Mouse (Mus musculus) CH12.LX (cell line): Measurements from ENCODE around the gene Cyb561. TPM values are rescaled to one million over a fixed set of nuclear protein-coding genes. Genes with fewer than 3 reads are reported as not detected.

Experiments
- DNase-seq: peaks from one replicate; pipeline ENCODE4 v3.0.0-alpha.2; 2013; ENCODE audit errors: extremely low read depth
- H3K27ac ChIP-seq: 2 replicates; pipeline ENCODE4 v1.5.1; 2012; ENCODE audit warnings: low read depth, mild to moderate bottlenecking, control low read depth, moderate library complexity; ENCODE audit not compliant: insufficient read depth
- H3K27me3 ChIP-seq: replicated peaks from 2 replicates; pipeline ENCODE3; 2012; ENCODE audit warnings: inconsistent platforms
- H3K36me3 ChIP-seq, 2 experiments: replicated peaks in 1 of 2; 2 replicates each; pipeline versions ENCODE3 to v1.6.1; 2012; ENCODE audit warnings: inconsistent platforms in 1 of 2, low read length in 1 of 2, mild to moderate bottlenecking in 1 of 2, mixed read lengths in 1 of 2, moderate library complexity in 1 of 2; ENCODE audit not compliant: control insufficient read depth in 1 of 2, insufficient read depth in 1 of 2
- H3K4me1 ChIP-seq, 2 experiments: 2 replicates each; pipeline ENCODE4 v1.6.1; 2012; ENCODE audit warnings: inconsistent platforms in 1 of 2, moderate library complexity in 1 of 2; ENCODE audit not compliant: insufficient read depth in 2 of 2, control insufficient read depth in 1 of 2
- H3K4me2 ChIP-seq: 2 replicates; pipeline ENCODE4 v1.6.1; 2012; ENCODE audit warnings: low read depth, mild to moderate bottlenecking, control low read depth; ENCODE audit not compliant: poor library complexity, insufficient read depth, severe bottlenecking
- H3K4me3 ChIP-seq, 3 experiments: fragments of 150-350 bp in 1 of 3; sonication (generic) in 1 of 3; replicated peaks in 1 of 3; 2 replicates each; pipeline versions ENCODE3 to v1.5.1; 2011 to 2012; ENCODE audit warnings: low read depth in 2 of 3, low read length in 2 of 3, mild to moderate bottlenecking in 2 of 3, moderate library complexity in 2 of 3, control low read depth in 1 of 3, improper control_type of control experiment in 1 of 3, inconsistent platforms in 1 of 3, mixed read lengths in 1 of 3; ENCODE audit not compliant: poor library complexity in 1 of 3
- H3K79me2 ChIP-seq: replicated peaks from 2 replicates; pipeline ENCODE4 v1.6.1; 2012; ENCODE audit warnings: mild to moderate bottlenecking, moderate library complexity; ENCODE audit not compliant: control insufficient read depth, poor library complexity, insufficient read depth, severe bottlenecking; ENCODE audit errors: extremely low read depth
- H3K9ac ChIP-seq: 2 replicates; pipeline ENCODE4 v1.6.1; 2012; ENCODE audit warnings: low read depth, mild to moderate bottlenecking, control low read depth, moderate library complexity; ENCODE audit not compliant: insufficient read depth
- H3K9me3 ChIP-seq: replicated peaks from 2 replicates; pipeline ENCODE3; 2012; ENCODE audit warnings: low read length, inconsistent platforms, mixed read lengths
- CHD2 ChIP-seq: IDR thresholded peaks from 2 replicates; pipeline ENCODE4 v1.6.1; 2011; ENCODE audit warnings: low read length, improper control_type of control experiment
- CTCF ChIP-seq, 2 experiments: IDR thresholded peaks in 1 of 2; conservative IDR thresholded peaks in 1 of 2; 2 replicates each; pipeline ENCODE4 v1.5.1; 2011 to 2012; ENCODE audit warnings: low read depth in 2 of 2, low read length in 2 of 2, improper control_type of control experiment in 1 of 2, inconsistent platforms in 1 of 2, mild to moderate bottlenecking in 1 of 2, moderate library complexity in 1 of 2
- ELF1 ChIP-seq: IDR thresholded peaks from 2 replicates; pipeline ENCODE4 v1.6.1; 2014; ENCODE audit warnings: low read depth, mild to moderate bottlenecking, inconsistent platforms, low read length, improper control_type of control experiment
- EP300 ChIP-seq: IDR thresholded peaks from 2 replicates; pipeline ENCODE4 v1.6.1; 2011; ENCODE audit warnings: low read length, improper control_type of control experiment
- HCFC1 ChIP-seq: IDR thresholded peaks from 2 replicates; pipeline ENCODE4 v1.6.1; 2012; ENCODE audit warnings: low read depth, mild to moderate bottlenecking, inconsistent platforms, low read length, improper control_type of control experiment
- IRF4 ChIP-seq: IDR thresholded peaks from 2 replicates; pipeline ENCODE4 v1.6.1; 2014; ENCODE audit warnings: low read depth, mild to moderate bottlenecking, inconsistent platforms, low read length, improper control_type of control experiment
- KAT2A ChIP-seq: IDR thresholded peaks from 2 replicates; pipeline ENCODE4 v1.6.1; 2012; ENCODE audit warnings: low read length, improper control_type of control experiment, inconsistent platforms; ENCODE audit not compliant: insufficient replicate concordance
- MAX ChIP-seq: IDR thresholded peaks from 2 replicates; pipeline ENCODE4 v1.6.1; 2011; ENCODE audit warnings: low read length, improper control_type of control experiment
- NRF1 ChIP-seq: IDR thresholded peaks from 2 replicates; pipeline ENCODE4 v1.6.1; 2014; ENCODE audit warnings: low read depth, mild to moderate bottlenecking, inconsistent platforms, low read length, improper control_type of control experiment, moderate library complexity
- POLR2A ChIP-seq: IDR thresholded peaks from 2 replicates; pipeline ENCODE4 v1.6.1; 2011; ENCODE audit warnings: low read depth, mild to moderate bottlenecking, improper control_type of control experiment, low read length
- RAD21 ChIP-seq: IDR thresholded peaks from 2 replicates; pipeline ENCODE4 v1.6.1; 2011; ENCODE audit warnings: low read depth, mild to moderate bottlenecking, low read length, improper control_type of control experiment, moderate library complexity
- TBP ChIP-seq: conservative IDR thresholded peaks from 2 replicates; pipeline ENCODE4 v1.6.1; 2011; ENCODE audit warnings: low read depth, low read length, improper control_type of control experiment
- TCF12 ChIP-seq: IDR thresholded peaks from 2 replicates; pipeline ENCODE4 v1.6.1; 2014; ENCODE audit warnings: low read depth, mild to moderate bottlenecking, inconsistent platforms, low read length, improper control_type of control experiment
- UBTF ChIP-seq: IDR thresholded peaks from 2 replicates; pipeline ENCODE4 v1.6.1; 2012; ENCODE audit warnings: low read depth, mild to moderate bottlenecking, inconsistent platforms, low read length, improper control_type of control experiment, moderate library complexity
- USF1 ChIP-seq: IDR thresholded peaks from 2 replicates; pipeline ENCODE4 v1.6.1; 2014; ENCODE audit warnings: low read depth, mild to moderate bottlenecking, inconsistent platforms, low read length, improper control_type of control experiment
- USF2 ChIP-seq: conservative IDR thresholded peaks from 2 replicates; pipeline ENCODE4 v1.6.1; 2011; ENCODE audit warnings: low read depth, low read length, improper control_type of control experiment
- ZC3H11A ChIP-seq: IDR thresholded peaks from 2 replicates; pipeline ENCODE4 v1.6.1; 2012; ENCODE audit warnings: low read depth, mild to moderate bottlenecking, inconsistent platforms, low read length, improper control_type of control experiment
- ZKSCAN1 ChIP-seq: IDR thresholded peaks from 2 replicates; pipeline ENCODE4 v1.6.1; 2012; ENCODE audit warnings: low read depth, inconsistent platforms, low read length, improper control_type of control experiment, borderline replicate concordance
- ZMIZ1 ChIP-seq: IDR thresholded peaks from 2 replicates; pipeline ENCODE4 v1.6.1; 2012; ENCODE audit warnings: low read depth, mild to moderate bottlenecking, inconsistent platforms, low read length, improper control_type of control experiment
- ZNF384 ChIP-seq: IDR thresholded peaks from 2 replicates; pipeline ENCODE4 v1.6.1; 2012; ENCODE audit warnings: low read depth, low read length, improper control_type of control experiment, inconsistent platforms
- dilution Hi-C: fragments of 300-500 bp; cut with MboI; formaldehyde crosslinking; loops from 2 replicates; pipeline ENCODE4 v1.14.3; 2020; ENCODE audit warnings: low sequenced_read_pairs; ENCODE audit not compliant: extremely low pct_unique_long_range_greater_than_20kb, extremely low pct_ligation_motif_present
- in situ Hi-C: fragments of 300-500 bp; cut with MboI; formaldehyde crosslinking; loops from 3 replicates; pipeline ENCODE4 v1.14.3; 2019; ENCODE audit warnings: low sequenced_read_pairs, low pct_ligation_motif_present, low pct_unique_long_range_greater_than_20kb, mixed read lengths
- polyA plus RNA-seq: library from polyadenylated mRNA; unstranded; fragments of >175 nt; gene quantifications from 2 replicates; pipeline ENCODE4 v1.2.1, GENCODE M21; 2012; ENCODE audit warnings: low read depth; ENCODE audit not compliant: insufficient read length
- total RNA-seq, 2 experiments: library from RNA; depleted of rRNA; stranded (reverse); fragments of 300-350 nt in 1 of 2; fragments of >200 nt in 1 of 2; gene quantifications; 2 replicates each; pipeline ENCODE4 v1.2.3; 2012 to 2014

Cyb561 gene
- total and polyA plus RNA-seq, 3 experiments: 0.20 to 3.9 (median 0.51) TPM

DNA sequence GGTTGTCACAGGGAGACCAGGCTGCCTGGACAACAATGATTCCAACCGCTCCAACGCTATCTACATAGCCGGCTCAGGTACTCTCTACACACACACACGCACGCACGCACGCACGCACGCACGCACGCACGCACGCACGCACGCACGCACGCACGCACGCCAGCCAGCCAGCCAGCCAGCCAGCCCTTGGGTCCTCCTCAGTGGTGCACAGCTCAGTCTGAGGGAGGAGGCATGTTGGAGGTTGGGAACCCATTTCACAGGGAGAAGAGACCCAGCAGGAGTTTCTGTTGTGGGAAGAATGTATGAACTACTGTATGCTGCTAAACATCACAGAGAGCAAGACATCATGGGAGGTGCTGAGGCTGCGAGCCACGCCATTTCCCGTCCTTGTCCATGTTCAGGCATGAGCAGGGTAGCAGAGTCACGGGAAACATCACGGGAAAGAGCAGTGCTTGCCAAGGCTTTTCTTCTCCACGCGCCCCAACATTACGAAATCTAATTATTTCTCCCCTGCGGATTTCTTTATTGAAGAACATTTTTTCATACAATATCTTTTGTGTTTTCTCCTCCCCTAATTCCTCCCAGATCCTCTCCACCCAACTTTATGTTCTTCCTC lies 2.8 kb upstream of the Cyb561 start:
- no peak overlapping the region for H3K27ac ChIP-seq
- no peaks in the 10 kb centered on the region for H3K36me3 ChIP-seq
- H3K4me1 ChIP-seq: peaks cover 8 to 15% of the 10 kb centered on the region in 2 experiments; a peak in 3 of 4 replicates
- H3K27me3 ChIP-seq: peaks cover 53% of the 10 kb centered on the region
- no peaks in the 10 kb centered on the region for H3K9me3 ChIP-seq
- H3K9ac ChIP-seq: no peak overlapping the region
- in situ Hi-C loops (no loop called here), dilution Hi-C loops (no loop called here)
- DNase-seq: no peak
- no peak overlapping the region for H3K4me3 ChIP-seq
- no peak for TF ChIP-seq CHD2
- no peak for TF ChIP-seq USF1
- no peak for TF ChIP-seq TCF12
- TF ChIP-seq USF2: no peak
- no peaks in the 10 kb centered on the region for H3K79me2 ChIP-seq
- no peak overlapping the region for H3K4me2 ChIP-seq

DNA sequence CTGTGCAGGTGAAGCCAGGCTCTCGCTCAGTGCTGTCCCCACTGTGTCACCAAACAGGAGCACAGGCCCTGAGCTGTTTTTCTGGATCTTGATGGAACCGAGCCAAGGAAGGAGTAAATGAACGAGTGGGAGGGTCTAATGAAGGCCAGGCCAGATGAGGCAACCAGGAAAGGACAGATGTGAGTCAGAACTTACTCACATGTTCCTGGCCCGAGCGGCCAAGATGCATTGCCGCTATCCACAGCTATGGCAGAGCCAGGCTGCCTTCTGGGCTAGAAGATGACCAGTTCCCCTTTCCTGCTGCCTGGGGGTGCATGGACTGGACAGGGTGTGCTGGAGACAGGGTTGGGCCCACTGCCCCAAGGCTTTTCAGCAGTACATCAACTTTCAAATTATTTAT lies 266 bp upstream of the Cyb561 start:
- no peaks in the 10 kb centered on the region for H3K9me3 ChIP-seq
- peaks cover 60% of the 10 kb centered on the region for H3K27me3 ChIP-seq
- dilution Hi-C loops: no loop called here
- H3K9ac ChIP-seq: no peak overlapping the region
- H3K4me2 ChIP-seq: no peak overlapping the region
- H3K36me3 ChIP-seq: no peaks in the 10 kb centered on the region
- peak; percentile 9 for DNase-seq
- TF ChIP-seq ELF1 (no peak), IRF4 (peak; percentile 44)
- H3K4me1 ChIP-seq: peaks cover 0 to 5% of the 10 kb centered on the region in 2 experiments; a peak in 1 of 4 replicates
- no peaks in the 10 kb centered on the region for H3K79me2 ChIP-seq
- no peak overlapping the region for H3K4me3 ChIP-seq
- in situ Hi-C loops: no loop called here
- H3K27ac ChIP-seq: no peak overlapping the region

DNA sequence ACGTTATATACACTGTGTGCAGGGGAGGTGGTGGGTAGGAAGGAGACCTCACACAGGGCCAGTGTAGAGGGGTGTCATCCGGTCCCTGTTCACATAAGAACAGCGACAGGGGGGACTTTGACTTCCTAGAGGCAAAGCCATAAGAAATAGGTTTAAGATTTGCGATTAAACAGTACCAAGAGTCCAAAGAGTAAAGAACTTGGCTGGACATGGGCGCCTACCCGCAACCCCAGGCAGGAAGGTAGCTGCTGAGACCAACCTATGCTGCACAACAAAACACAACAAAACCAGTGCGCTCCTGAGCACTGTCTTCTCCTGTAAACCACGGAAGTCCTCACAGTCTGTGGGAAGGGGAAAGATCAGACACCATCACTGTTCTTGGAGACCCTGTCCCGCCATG lies 1.0 kb downstream of the Cyb561 start:
- in situ Hi-C loops: no loop called here
- Histone ChIP-seq H3K4me3 (no peak overlapping the region), H3K79me2 (no peaks in the 10 kb centered on the region), H3K4me1 (peaks cover 0 to 5% of the 10 kb centered on the region in 2 experiments; a peak in 1 of 4 replicates), H3K27ac (no peak overlapping the region), H3K9ac (no peak overlapping the region), H3K9me3 (no peaks in the 10 kb centered on the region), H3K4me2 (no peak overlapping the region)
- TF ChIP-seq IRF4 (no peak), ZKSCAN1 (no peak), ZC3H11A (no peak), TCF12 (no peak), UBTF (no peak), POLR2A (no peak), NRF1 (no peak), KAT2A (no peak), USF2 (no peak), RAD21 (no peak), TBP (no peak), MAX (no peak), ZMIZ1 (no peak), EP300 (no peak), ZNF384 (no peak), CTCF (conservative IDR thresholded peaks at IDR 0.05 in 1 of 2, IDR thresholded peaks at IDR 0.05 in 1 of 2; ENCODE audit: low read depth in 2 of 2, low read length in 2 of 2) (no peak), HCFC1 (no peak)
- TF ChIP-seq, all 38 proteins: peak for 0
- dilution Hi-C loops: no loop called here
- H3K36me3 ChIP-seq: no peaks in the 10 kb centered on the region
- no peak for DNase-seq
- H3K27me3 ChIP-seq: peaks cover 61% of the 10 kb centered on the region
